Mouse (Mus musculus) heart, adult 2 months (tissue): ENCODE results near the gene Plch2.

ENCODE experiments used
- CTCF ChIP-seq: fragments of 200-600 bp; IDR thresholded peaks from 2 replicates; pipeline ENCODE4 v1.8.1; 2022; ENCODE audit warnings: antibody characterized with exemption, mild to moderate bottlenecking, moderate library complexity
- POLR2A ChIP-seq: fragments of 200-500 bp; IDR thresholded peaks from 2 replicates; pipeline ENCODE4 v1.6.1; 2011; ENCODE audit warnings: mild to moderate bottlenecking, low read depth, low read length, control low read depth; ENCODE audit not compliant: insufficient read depth

- peak; percentile 53 for TF ChIP-seq CTCF
- TF ChIP-seq POLR2A = no peak
Observed at GRCm38 (mm10) chr4:154961226-154961738, 95.3 kb downstream of the Plch2 start.
